Mouse (Mus musculus): Measurements from ENCODE around the gene Traf4. TPM values are rescaled to one million over a fixed set of nuclear protein-coding genes. Genes with fewer than 3 reads are reported as not detected.

The Traf4 gene
- polyA plus RNA-seq, 2 experiments = 17.1 to 35.1 TPM

- Histone ChIP-seq H3K9me3 (ENCODE audit: control insufficient read depth, low read length) (no peaks in the 10 kb centered on the region), H3K36me3 (replicated peaks; ENCODE audit: control insufficient read depth, insufficient read depth, low read depth) (peaks cover 34% of the 10 kb centered on the region), H3K9ac (replicated peaks) (peak overlapping the region; percentile 94), H3K27ac (peak overlapping the region; percentile 69), H3K4me3 (ENCODE audit: insufficient read depth in 1 of 2, low read depth in 2 of 2, low read length in 2 of 2) (peak overlapping the region; percentile 86 to 99), H3K27me3 (ENCODE audit: control insufficient read depth, insufficient read depth, low read length) (peaks cover 9% of the 10 kb centered on the region), H3K4me1 (replicated peaks; ENCODE audit: control insufficient read depth in 2 of 2, insufficient read depth in 2 of 2, low read length in 1 of 2) (peaks cover 13 to 21% of the 10 kb centered on the region in 2 experiments), H3K4me2 (ENCODE audit: low read depth) (peak overlapping the region; percentile 99)
- under 1% methylated on average over 7 of the region's 7 CpGs for WGBS (ENCODE audit: insufficient replicate concordance)
- TF ChIP-seq CTCF (IDR thresholded peaks at IDR 0.05; ENCODE audit: low read depth) = no peak
- TF ChIP-seq EP300 (IDR thresholded peaks at IDR 0.05; ENCODE audit: low read depth) = no peak
- ATAC-seq (ENCODE audit: insufficient read depth) (no peak), DNase-seq (ENCODE audit: low read depth in 3 of 3, low spot score in 3 of 3) (no peak)
Observed at GRCm38 (mm10) chr11:78182450-78182849, 17.1 kb upstream of the Traf4 start.

GRCm38 (mm10) chr11:78181830-78182357 is 16.5 kb upstream of the Traf4 start:
- DNase-seq (ENCODE audit: low read depth in 3 of 3, low spot score in 3 of 3) = no peak
- Histone ChIP-seq H3K27ac (peak overlapping the region; percentile 69), H3K9ac (replicated peaks) (peak overlapping the region; percentile 94), H3K27me3 (ENCODE audit: control insufficient read depth, insufficient read depth, low read length) (peaks cover 4% of the 10 kb centered on the region; the same call in 1 of the 2 replicates), H3K4me2 (ENCODE audit: low read depth) (peak overlapping the region; percentile 99), H3K4me3 (ENCODE audit: insufficient read depth in 1 of 2, low read depth in 2 of 2, low read length in 2 of 2) (peak overlapping the region; percentile 86 to 99), H3K9me3 (ENCODE audit: control insufficient read depth, low read length) (no peaks in the 10 kb centered on the region), H3K4me1 (replicated peaks; ENCODE audit: control insufficient read depth in 2 of 2, insufficient read depth in 2 of 2, low read length in 1 of 2) (peaks cover 13 to 21% of the 10 kb centered on the region in 2 experiments), H3K36me3 (replicated peaks; ENCODE audit: control insufficient read depth, insufficient read depth, low read depth) (peaks cover 34% of the 10 kb centered on the region)
- WGBS (ENCODE audit: insufficient replicate concordance) = 23% methylated on average over 2 of the region's 2 CpGs
- TF ChIP-seq CTCF (IDR thresholded peaks at IDR 0.05; ENCODE audit: low read depth) = no peak
- no peak for ATAC-seq (ENCODE audit: insufficient read depth)

- H3K9me3 ChIP-seq (ENCODE audit: control insufficient read depth, low read length) = no peaks in the 10 kb centered on the region
- peak overlapping the region; percentile 99 for H3K4me2 ChIP-seq (ENCODE audit: low read depth)
- peaks cover 34% of the 10 kb centered on the region for H3K36me3 ChIP-seq (replicated peaks; ENCODE audit: control insufficient read depth, insufficient read depth, low read depth)
- TF ChIP-seq EP300 (IDR thresholded peaks at IDR 0.05; ENCODE audit: low read depth) (no peak), CTCF (IDR thresholded peaks at IDR 0.05; ENCODE audit: low read depth) (no peak)
- H3K4me3 ChIP-seq (ENCODE audit: insufficient read depth in 1 of 2, low read depth in 2 of 2, low read length in 2 of 2) = peak overlapping the region; percentile 85 to 86
- peaks cover 16 to 28% of the 10 kb centered on the region in 2 experiments for H3K4me1 ChIP-seq (replicated peaks; ENCODE audit: control insufficient read depth in 2 of 2, insufficient read depth in 2 of 2, low read length in 1 of 2)
- H3K9ac ChIP-seq (replicated peaks) = peak overlapping the region; percentile 99
- no peak for DNase-seq (ENCODE audit: low read depth in 3 of 3, low spot score in 3 of 3)
- 27% methylated on average over 6 of the region's 6 CpGs for WGBS (ENCODE audit: insufficient replicate concordance)
- peak overlapping the region; percentile 96 for H3K27ac ChIP-seq
- no peaks in the 10 kb centered on the region for H3K27me3 ChIP-seq (ENCODE audit: control insufficient read depth, insufficient read depth, low read length)
- no peak for ATAC-seq (ENCODE audit: insufficient read depth)
Observed at GRCm38 (mm10) chr11:78180081-78180761, 14.8 kb upstream of the Traf4 start.

GRCm38 (mm10) chr11:78179438-78179999 is 14.1 kb upstream of the Traf4 start:
- DNase-seq (ENCODE audit: low read depth in 3 of 3, low spot score in 3 of 3) (no peak), ATAC-seq (ENCODE audit: insufficient read depth) (no peak)
- Histone ChIP-seq H3K27me3 (ENCODE audit: control insufficient read depth, insufficient read depth, low read length) (no peaks in the 10 kb centered on the region), H3K4me2 (ENCODE audit: low read depth) (peak overlapping the region; percentile 99), H3K9ac (replicated peaks) (peak overlapping the region; percentile 99), H3K4me1 (replicated peaks; ENCODE audit: control insufficient read depth in 2 of 2, insufficient read depth in 2 of 2, low read length in 1 of 2) (peaks cover 21 to 33% of the 10 kb centered on the region in 2 experiments), H3K36me3 (replicated peaks; ENCODE audit: control insufficient read depth, insufficient read depth, low read depth) (peaks cover 34% of the 10 kb centered on the region), H3K4me3 (ENCODE audit: insufficient read depth in 1 of 2, low read depth in 2 of 2, low read length in 2 of 2) (peak overlapping the region; percentile 85 to 86), H3K9me3 (ENCODE audit: control insufficient read depth, low read length) (no peaks in the 10 kb centered on the region), H3K27ac (peak overlapping the region; percentile 96)
- WGBS (ENCODE audit: insufficient replicate concordance) = 9% methylated on average over 8 of the region's 8 CpGs
- no peak for TF ChIP-seq EP300 (IDR thresholded peaks at IDR 0.05; ENCODE audit: low read depth)
- TF ChIP-seq CTCF (IDR thresholded peaks at IDR 0.05; ENCODE audit: low read depth) = no peak

GRCm38 (mm10) chr11:78178859-78179437 is 13.6 kb upstream of the Traf4 start:
- Histone ChIP-seq H3K4me2 (ENCODE audit: low read depth) (peak overlapping the region; percentile 99), H3K9me3 (ENCODE audit: control insufficient read depth, low read length) (no peaks in the 10 kb centered on the region), H3K36me3 (replicated peaks; ENCODE audit: control insufficient read depth, insufficient read depth, low read depth) (peaks cover 34% of the 10 kb centered on the region), H3K4me3 (ENCODE audit: insufficient read depth in 1 of 2, low read depth in 2 of 2, low read length in 2 of 2) (peak overlapping the region; percentile 85 to 86), H3K9ac (replicated peaks) (peak overlapping the region; percentile 99), H3K27ac (peak overlapping the region; percentile 96), H3K27me3 (ENCODE audit: control insufficient read depth, insufficient read depth, low read length) (no peaks in the 10 kb centered on the region), H3K4me1 (replicated peaks; ENCODE audit: control insufficient read depth in 2 of 2, insufficient read depth in 2 of 2, low read length in 1 of 2) (peaks cover 21 to 28% of the 10 kb centered on the region in 2 experiments)
- no peak for TF ChIP-seq EP300 (IDR thresholded peaks at IDR 0.05; ENCODE audit: low read depth)
- 0 out of 2 replicates have a peak, but pooled peaks have one; percentile 0 for TF ChIP-seq CTCF (IDR thresholded peaks at IDR 0.05; ENCODE audit: low read depth)
- peak; percentile 5 for ATAC-seq (ENCODE audit: insufficient read depth)
- peak in 1 of 3 experiments; percentile 60 for DNase-seq (ENCODE audit: low read depth in 3 of 3, low spot score in 3 of 3)
- WGBS (ENCODE audit: insufficient replicate concordance) = 1% methylated on average over 29 of the region's 29 CpGs

All from liver, embryonic 14.5 days (tissue).